Mouse (Mus musculus) liver, embryonic 16.5 days (tissue): Measurements from ENCODE around the gene Styxl1. TPM values are rescaled to one million over a fixed set of nuclear protein-coding genes. Genes with fewer than 3 reads are reported as not detected.
A peak's percentile ranks its signal among the peaks of the same experiment; 100 is the strongest.

ENCODE experiments used
- ATAC-seq: fragments of 200-750 bp; cut with Nextera tagmentation; 2 replicates; pipeline ENCODE4 v1.8.0; 2017; ENCODE audit warnings: low read depth, mild to moderate bottlenecking, moderate number of reproducible peaks, moderate library complexity
- H3K27ac ChIP-seq: fragments of 300-500 bp; sonication (generic); 2 replicates; pipeline ENCODE4 v1.5.1; 2014; ENCODE audit warnings: mild to moderate bottlenecking, low read length
- H3K27me3 ChIP-seq: fragments of 300-500 bp; sonication (generic); 2 replicates; pipeline ENCODE4 v1.6.1; 2014; ENCODE audit warnings: low read depth, low read length, mixed read lengths; ENCODE audit not compliant: control insufficient read depth, insufficient read depth
- H3K36me3 ChIP-seq: fragments of 300-500 bp; sonication (generic); 2 replicates; pipeline ENCODE4 v1.6.1; 2014; ENCODE audit warnings: mild to moderate bottlenecking; ENCODE audit not compliant: control insufficient read depth, insufficient read depth
- H3K4me1 ChIP-seq: fragments of 300-500 bp; sonication (generic); 2 replicates; pipeline ENCODE4 v1.6.1; 2014; ENCODE audit warnings: low read depth, low read length, mixed read lengths; ENCODE audit not compliant: control insufficient read depth
- H3K4me2 ChIP-seq: fragments of 300-500 bp; sonication (generic); 2 replicates; pipeline ENCODE4 v1.6.1; 2014; ENCODE audit warnings: low read depth, low read length, mixed read lengths
- H3K4me3 ChIP-seq: fragments of 300-500 bp; sonication (generic); 2 replicates; pipeline ENCODE4 v1.5.1; 2014; ENCODE audit warnings: low read depth, mild to moderate bottlenecking, low read length
- H3K9ac ChIP-seq: fragments of 300-500 bp; sonication (generic); 2 replicates; pipeline ENCODE4 v1.6.1; 2014; ENCODE audit warnings: low read depth, low read length
- H3K9me3 ChIP-seq: fragments of 300-500 bp; sonication (generic); replicated peaks from 2 replicates; pipeline ENCODE4 v1.6.1; 2016; ENCODE audit warnings: low read length; ENCODE audit not compliant: control insufficient read depth
- WGBS: fragments of 180-500 bp; shearing (Covaris S2); extraction: QIAGEN DNeasy Blood & Tissue Kit; methylation state at CpG from one replicate; pipeline ENCODE4 v1.1.7; 2014; ENCODE audit not compliant: insufficient replicate concordance; 5-methylcytosine and 5-hydroxymethylcytosine counted together
- microRNA-seq: library from miRNA; unstranded; fragments of <30 nt; microRNA quantifications from one replicate; pipeline ENCODE4, GENCODE M21; 2016
- polyA plus RNA-seq: library from polyadenylated mRNA; unstranded; fragments of >200 nt; fragmentation: Nextera tagmentation; extraction: Ambion mirVana; gene quantifications from 2 replicates; pipeline ENCODE4 v1.2.1, GENCODE M21; 2015

The Styxl1 gene
- polyA plus RNA-seq, 1 experiment from 2014 or later, result 0.13 TPM

DNA sequence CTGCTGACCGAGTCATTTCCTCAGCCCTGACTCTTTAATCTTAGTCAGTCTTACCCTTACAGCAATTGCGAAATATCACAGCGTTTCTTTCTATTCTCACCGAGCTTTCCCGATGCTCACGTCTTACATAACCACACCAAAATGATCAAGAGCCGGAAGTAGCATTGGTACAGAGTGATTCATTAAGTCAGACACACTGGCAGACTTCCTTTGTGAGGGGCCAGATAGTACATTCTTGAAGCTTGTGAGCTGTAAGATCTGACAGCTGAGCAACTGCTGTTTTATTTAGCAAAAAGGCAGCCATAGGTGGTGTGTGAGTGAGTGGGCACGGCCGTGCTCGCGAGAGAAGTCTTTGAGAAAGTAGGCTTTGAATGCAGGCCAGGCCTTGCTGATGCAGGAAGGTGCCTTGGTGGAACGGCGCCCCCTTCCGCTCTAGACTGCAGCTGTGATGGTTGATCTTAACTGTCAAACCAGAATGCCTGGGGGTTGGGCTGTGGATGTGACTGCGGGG lies 75.4 kb downstream of the Styxl1 start:
- 13% methylated on average over 15 of the region's 15 CpGs for WGBS
- ATAC-seq, result peak; percentile 17; the same call in 1 of the 2 replicates
- Histone ChIP-seq H3K4me1 (peaks cover 9% of the 10 kb centered on the region), H3K27me3 (no peaks in the 10 kb centered on the region), H3K27ac (no peak overlapping the region), H3K4me2 (peak overlapping the region; percentile 1; the same call in 1 of the 2 replicates), H3K36me3 (no peaks in the 10 kb centered on the region), H3K9me3 (no peaks in the 10 kb centered on the region), H3K4me3 (no peak overlapping the region), H3K9ac (no peak overlapping the region)

DNA sequence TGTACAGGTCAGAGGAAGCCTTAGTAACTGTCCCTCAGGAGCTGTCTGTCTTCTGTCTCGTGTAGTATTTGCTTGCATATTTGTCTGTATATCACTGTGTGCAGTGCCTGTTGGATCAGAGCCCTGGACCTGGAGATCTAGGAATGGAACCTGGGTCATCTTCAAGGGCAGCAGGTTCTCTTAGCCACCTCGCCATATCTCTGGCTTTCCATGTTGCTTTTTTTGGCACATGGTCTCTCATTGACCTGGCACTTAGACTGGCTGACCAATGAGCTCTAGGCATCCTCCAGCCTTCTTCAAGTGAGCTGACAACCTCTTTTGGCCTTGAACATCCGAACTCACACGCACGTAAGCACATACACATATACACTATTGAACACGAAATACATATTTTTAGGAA lies 76.0 kb downstream of the Styxl1 start:
- Histone ChIP-seq H3K27ac (no peak overlapping the region), H3K4me1 (peaks cover 6% of the 10 kb centered on the region), H3K9ac (no peak overlapping the region), H3K27me3 (no peaks in the 10 kb centered on the region), H3K4me3 (no peak overlapping the region), H3K9me3 (no peaks in the 10 kb centered on the region), H3K36me3 (no peaks in the 10 kb centered on the region), H3K4me2 (no peak overlapping the region)
- WGBS, result 60% methylated on average over 6 of the region's 6 CpGs
- no peak for ATAC-seq

DNA sequence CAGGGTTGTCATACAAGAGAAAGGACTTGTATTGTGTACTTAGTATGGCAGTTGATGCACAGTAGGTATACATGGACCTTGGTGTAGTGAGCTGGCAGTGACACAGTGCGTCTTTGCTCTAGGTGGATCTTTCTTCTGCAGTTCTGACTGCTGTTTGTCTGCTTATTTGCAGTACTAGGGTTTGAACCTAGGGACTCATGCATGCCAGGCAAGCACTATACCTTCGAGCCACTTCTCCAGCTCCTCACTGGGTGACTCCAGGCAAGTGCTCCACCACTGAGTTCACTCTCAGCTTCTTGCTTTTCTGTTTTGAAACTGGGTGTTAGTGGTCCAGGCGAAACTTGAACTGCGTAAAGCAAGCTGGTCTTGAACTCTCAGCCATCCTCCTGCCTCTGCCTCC lies 76.6 kb downstream of the Styxl1 start:
- H3K9ac ChIP-seq, result no peak overlapping the region
- WGBS, result 76% methylated on average over 4 of the region's 4 CpGs
- ATAC-seq, result no peak
- H3K4me2 ChIP-seq, result no peak overlapping the region
- H3K9me3 ChIP-seq, result no peaks in the 10 kb centered on the region
- H3K27ac ChIP-seq, result no peak overlapping the region
- H3K27me3 ChIP-seq, result no peaks in the 10 kb centered on the region
- H3K36me3 ChIP-seq, result no peaks in the 10 kb centered on the region
- H3K4me3 ChIP-seq, result no peak overlapping the region
- H3K4me1 ChIP-seq, result peaks cover 6% of the 10 kb centered on the region

DNA sequence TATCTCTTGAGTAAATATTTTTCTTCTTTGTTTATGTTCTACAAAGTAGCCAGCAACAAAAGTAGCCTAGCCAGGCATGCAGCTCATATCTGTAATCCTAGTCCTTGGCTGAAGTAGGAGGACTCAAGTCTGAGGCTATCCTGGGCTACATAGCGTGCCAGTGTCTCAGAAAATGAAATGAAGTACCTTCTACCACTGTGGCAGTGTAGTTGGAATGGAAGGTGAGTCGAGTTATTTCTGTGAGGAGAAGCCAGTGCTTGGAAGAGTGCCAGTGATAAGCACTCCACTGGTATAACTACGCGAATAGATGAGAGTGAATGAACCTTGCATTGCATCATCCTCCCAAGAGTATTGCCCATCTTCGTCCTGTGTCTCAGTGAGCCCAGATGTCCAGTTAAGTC lies 80.5 kb downstream of the Styxl1 start:
- Histone ChIP-seq H3K27ac (no peak overlapping the region), H3K4me2 (no peak overlapping the region), H3K9me3 (no peaks in the 10 kb centered on the region), H3K36me3 (no peaks in the 10 kb centered on the region), H3K9ac (no peak overlapping the region), H3K27me3 (no peaks in the 10 kb centered on the region), H3K4me1 (peaks cover 8% of the 10 kb centered on the region), H3K4me3 (no peak overlapping the region)
- WGBS, result 53% methylated on average over 5 of the region's 5 CpGs
- no peak for ATAC-seq

Small RNA genes within 50 kb of the gene (microRNA-seq; reads per million reads assigned to microRNA genes)
- not detected for gene Mir7034

Other genes starting within 250 kb of the Styxl1 start
- gene Hip1, start 233.3 kb downstream of the Styxl1 start, polyA plus RNA-seq, result 3.3 and 3.9 TPM in 2 replicates
- gene Ccl26, start 214.8 kb downstream of the Styxl1 start, polyA plus RNA-seq, result not detected in 2 replicates
- gene Ccl24, start 205.3 kb downstream of the Styxl1 start, polyA plus RNA-seq, result 17.1 and 19.9 TPM in 2 replicates
- 7.8 and 10.5 TPM in 2 replicates for gene Rhbdd2, start 145.8 kb downstream of the Styxl1 start, polyA plus RNA-seq
- 46.9 and 53.1 TPM in 2 replicates for gene Por, start 108.4 kb downstream of the Styxl1 start, polyA plus RNA-seq
- gene Tmem120a, start 33.9 kb downstream of the Styxl1 start, polyA plus RNA-seq, result 17.8 and 18.2 TPM in 2 replicates
- gene Mdh2, start 95 bp upstream of the Styxl1 start, polyA plus RNA-seq, result 279 and 280 TPM in 2 replicates
- gene Srrm3, start 28.5 kb upstream of the Styxl1 start, polyA plus RNA-seq, result not detected in 2 replicates
- gene Hspb1, start 109.5 kb upstream of the Styxl1 start, polyA plus RNA-seq, result 9.8 and 19.9 TPM in 2 replicates
- gene Ywhag, start 156.2 kb upstream of the Styxl1 start, polyA plus RNA-seq, result 59.2 and 60.1 TPM in 2 replicates
- gene Ssc4d, start 196.1 kb upstream of the Styxl1 start, polyA plus RNA-seq, result 1.5 and 1.7 TPM in 2 replicates
- gene Zp3, start 201.7 kb upstream of the Styxl1 start, polyA plus RNA-seq, result 0.06 TPM in 1 of 2 replicates, not detected in the other
- gene Dtx2, start 216.4 kb upstream of the Styxl1 start, polyA plus RNA-seq, result 6.0 and 6.5 TPM in 2 replicates